Mouse (Mus musculus) stomach, postnatal 0 days (tissue): ENCODE data around the gene Cyp26a1.

Experiments used
- CTCF ChIP-seq: IDR thresholded peaks from 2 replicates; pipeline ENCODE4 v1.5.1; 2016; ENCODE audit warnings: antibody characterized with exemption, low read depth, mild to moderate bottlenecking, moderate library complexity
- EP300 ChIP-seq: optimal IDR thresholded peaks from 2 replicates; pipeline ENCODE3; 2016; ENCODE audit warnings: antibody characterized with exemption

DNA sequence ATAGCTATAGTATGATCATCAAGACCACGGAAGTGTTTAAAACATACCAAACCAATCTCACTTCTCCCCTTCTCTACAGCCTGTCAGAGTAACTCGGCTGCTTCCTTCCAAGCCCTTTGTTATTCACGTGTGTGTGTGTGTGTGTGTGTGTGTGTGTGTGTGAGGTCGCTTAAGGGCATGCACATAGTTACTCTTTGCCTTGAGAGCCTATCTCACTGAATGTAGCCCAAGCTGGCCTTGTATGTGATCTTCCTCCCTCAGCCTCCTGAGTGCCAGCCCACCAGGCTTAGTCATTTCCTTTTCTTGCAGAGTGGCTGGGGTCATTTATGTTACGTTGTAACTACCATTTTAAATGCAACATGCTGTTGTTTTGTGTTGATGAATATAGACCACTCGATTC lies 32.3 kb upstream of the Cyp26a1 start:
- TF ChIP-seq EP300 (no peak), CTCF (no peak)
